ENCODE assay signal across 12 mouse cellular contexts in genomic region chr2:136598743-136599142, GRCm38 (mm10).
DNase-seq lines count a peak whose midpoint lies in the region; ATAC-seq and TF ChIP-seq lines count a peak whose summit lies in the region.
"Had no signal": no experiment of that assay in that cellular context is flagged by ENCODE, and none has a peak within 500 bp of the region (broad histone marks: within the 10 kb centered on the region; RNA-seq: fewer than 3 reads in every experiment).

No protein-coding gene starts in this region.

- no peak for TF ChIP-seq CTCF in cerebellum, adult 2 months (IDR thresholded peaks at IDR 0.05; ENCODE audit: borderline replicate concordance, insufficient read depth, low read depth, low read length)
- TF ChIP-seq CTCF in stomach, postnatal 0 days (IDR thresholded peaks at IDR 0.05; ENCODE audit: low read depth): no peak

- no peaks in the 10 kb centered on the region for H3K27me3 ChIP-seq in hindbrain, embryonic 15.5 days
- no peaks in the 10 kb centered on the region for H3K27me3 ChIP-seq in hindbrain, embryonic 12.5 days
- H3K27me3 ChIP-seq in cerebellum, adult 2 months (ENCODE audit: control insufficient read depth, insufficient read depth, low read length): no peaks in the 10 kb centered on the region
- H3K27me3 ChIP-seq in stomach, postnatal 0 days (ENCODE audit: control insufficient read depth, insufficient read depth, low read length): no peaks in the 10 kb centered on the region
- H3K27me3 ChIP-seq: liver, embryonic 13.5 days had no signal

- no peak for TF ChIP-seq EP300 in stomach, postnatal 0 days (optimal IDR thresholded peaks at IDR 0.05)

- peak; percentile 27 to 51 for DNase-seq in cerebellum, adult 2 months
- DNase-seq in cerebellum, postnatal 36 days: peak; percentile 15 to 20
- DNase-seq in left cerebral cortex, postnatal 36 days (ENCODE audit: low spot score in 2 of 2): peak; percentile 33
- no peak for DNase-seq in stomach, postnatal 0 days (ENCODE audit: low spot score)
- DNase-seq: heart, postnatal 36 days; kidney, adult 8-10 months; liver, embryonic 13.5 days; lung, postnatal 14 days had no signal

- H3K9me3 ChIP-seq in hindbrain, embryonic 15.5 days: no peaks in the 10 kb centered on the region
- no peaks in the 10 kb centered on the region for H3K9me3 ChIP-seq in hindbrain, embryonic 12.5 days (replicated peaks)
- H3K9me3 ChIP-seq in stomach, postnatal 0 days (ENCODE audit: control insufficient read depth, low read length): no peaks in the 10 kb centered on the region
- H3K9me3 ChIP-seq: liver, embryonic 13.5 days had no signal

- no peak for TF ChIP-seq POLR2A in cerebellum, adult 2 months (IDR thresholded peaks at IDR 0.05; ENCODE audit: borderline replicate concordance, insufficient read depth, low read length)

- 74% methylated on average over 6 of the region's 6 CpGs for WGBS in hindbrain, embryonic 15.5 days
- 80% methylated on average over 6 of the region's 6 CpGs for WGBS in hindbrain, embryonic 12.5 days
- 48% methylated on average over 6 of the region's 6 CpGs for WGBS in cerebellum, adult 2 months
- WGBS in stomach, postnatal 0 days: 77% methylated on average over 6 of the region's 6 CpGs

- H3K36me3 ChIP-seq in hindbrain, embryonic 15.5 days: no peaks in the 10 kb centered on the region
- no peaks in the 10 kb centered on the region for H3K36me3 ChIP-seq in hindbrain, embryonic 12.5 days
- H3K36me3 ChIP-seq in stomach, postnatal 0 days (ENCODE audit: control insufficient read depth, insufficient read depth, low read length): no peaks in the 10 kb centered on the region
- H3K36me3 ChIP-seq: liver, embryonic 13.5 days had no signal

- intact Hi-C loops in left cerebral cortex, postnatal 36 days (cut with DNase I): loop anchor here (5.0 to 10.0 kb wide), 2 partner anchors 119 to 236 kb away; no protein-coding TSS in a partner anchor

- no peaks in the 10 kb centered on the region for H3K4me1 ChIP-seq in hindbrain, embryonic 15.5 days (replicated peaks)
- no peaks in the 10 kb centered on the region for H3K4me1 ChIP-seq in hindbrain, embryonic 12.5 days
- peaks cover 6% of the 10 kb centered on the region; the same call in 1 of the 2 replicates for H3K4me1 ChIP-seq in cerebellum, adult 2 months (ENCODE audit: control insufficient read depth, insufficient read depth, low read length)
- H3K4me1 ChIP-seq in stomach, postnatal 0 days (replicated peaks; ENCODE audit: control insufficient read depth, insufficient read depth): no peaks in the 10 kb centered on the region
- H3K4me1 ChIP-seq: liver, embryonic 13.5 days had no signal

- no peak overlapping the region for H3K4me2 ChIP-seq in hindbrain, embryonic 15.5 days
- H3K4me2 ChIP-seq in hindbrain, embryonic 12.5 days (replicated peaks): no peak overlapping the region
- H3K4me2 ChIP-seq in stomach, postnatal 0 days (replicated peaks; ENCODE audit: low read depth): no peak overlapping the region
- H3K4me2 ChIP-seq: liver, embryonic 13.5 days had no signal

- no peak overlapping the region for H3K4me3 ChIP-seq in hindbrain, embryonic 15.5 days
- H3K4me3 ChIP-seq in hindbrain, embryonic 12.5 days: no peak overlapping the region
- H3K4me3 ChIP-seq in cerebellum, adult 2 months (replicated peaks; ENCODE audit: insufficient read depth, low read depth, low read length): no peak overlapping the region
- no peak overlapping the region for H3K4me3 ChIP-seq in stomach, postnatal 0 days (ENCODE audit: low read depth, low read length)
- H3K4me3 ChIP-seq: liver, embryonic 13.5 days had no signal

- ATAC-seq in hindbrain, embryonic 15.5 days (ENCODE audit: low FRiP score, low read depth): no peak
- no peak for ATAC-seq in hindbrain, embryonic 12.5 days (ENCODE audit: low FRiP score)
- no peak for ATAC-seq in stomach, postnatal 0 days (ENCODE audit: low FRiP score, low TSS enrichment)
- no peak for ATAC-seq in megakaryocyte, adult 5-6 weeks (ENCODE audit: poor library complexity, severe bottlenecking)
- ATAC-seq: midbrain, embryonic 16.5 days had no signal

- peak overlapping the region; percentile 26; the same call in 1 of the 2 replicates for H3K27ac ChIP-seq in hindbrain, embryonic 15.5 days (replicated peaks)
- no peak overlapping the region for H3K27ac ChIP-seq in hindbrain, embryonic 12.5 days
- H3K27ac ChIP-seq in cerebellum, adult 2 months (ENCODE audit: insufficient read depth, low read length): no peak overlapping the region; the same call in 1 of the 2 replicates
- H3K27ac ChIP-seq in stomach, postnatal 0 days (replicated peaks): no peak overlapping the region
- H3K27ac ChIP-seq: liver, embryonic 13.5 days had no signal

- H3K9ac ChIP-seq in hindbrain, embryonic 15.5 days: no peak overlapping the region
- H3K9ac ChIP-seq in hindbrain, embryonic 12.5 days: no peak overlapping the region
- no peak overlapping the region for H3K9ac ChIP-seq in stomach, postnatal 0 days (ENCODE audit: low read length)
- H3K9ac ChIP-seq: liver, embryonic 13.5 days had no signal
